Mouse (Mus musculus): ENCODE results near the gene 1700086D15Rik.

Gene 1700086D15Rik

GRCm38 (mm10) chr11:65159791-65160190 lies at the start of gene 1700086D15Rik:
Gene 1700086D15Rik, minus strand, starts transcription at chr11:65159891.
- no peak for DNase-seq (ENCODE audit: low read depth)

GRCm38 (mm10) chr11:65209441-65209840 lies 49.8 kb upstream of the 1700086D15Rik start:
- DNase-seq (ENCODE audit: low read depth) = no peak

GRCm38 (mm10) chr11:65205306-65205705 lies 45.6 kb upstream of the 1700086D15Rik start:
- DNase-seq (ENCODE audit: low read depth) = no peak

DNA sequence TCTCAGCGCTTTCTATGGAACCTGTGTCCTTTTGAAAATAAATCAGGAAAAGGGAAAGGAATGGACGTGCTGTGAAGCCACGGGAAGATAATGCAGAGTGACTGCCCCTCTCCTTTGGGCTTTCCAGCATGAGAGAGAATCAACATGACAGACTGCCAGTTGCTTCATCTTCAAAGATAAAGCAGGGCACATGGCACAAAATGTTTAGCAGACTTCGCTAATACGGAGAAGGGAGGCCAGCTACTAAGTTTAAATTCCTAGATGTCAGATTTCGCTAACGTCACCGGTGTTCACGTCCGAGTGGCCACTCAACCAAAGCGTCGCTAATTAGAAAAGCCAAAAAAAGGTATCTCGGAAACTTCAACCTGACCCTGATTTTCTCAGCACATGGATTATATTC lies 45.0 kb upstream of the 1700086D15Rik start:
- DNase-seq (ENCODE audit: low read depth) = no peak

DNA sequence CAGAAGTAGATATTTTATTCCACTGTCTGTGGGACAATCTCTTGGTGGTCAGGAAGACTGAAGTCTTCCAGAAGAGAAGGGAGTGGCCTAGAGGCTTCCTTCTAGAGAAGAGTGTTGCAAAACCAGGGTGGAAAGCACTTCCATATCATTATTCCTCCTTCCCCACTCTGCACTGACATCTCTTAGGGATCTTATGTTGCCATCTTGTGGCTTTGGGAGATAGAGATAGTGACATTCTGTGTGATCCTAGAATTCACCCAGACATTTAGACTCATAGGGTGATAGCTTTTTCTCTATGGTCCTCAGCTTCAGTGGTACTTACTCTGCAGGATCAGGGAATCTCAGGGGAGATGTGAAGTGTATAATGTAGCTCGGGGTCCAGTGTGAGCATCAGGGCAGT lies 43.3 kb upstream of the 1700086D15Rik start:
- no peak for DNase-seq (ENCODE audit: low read depth)

- no peak for DNase-seq (ENCODE audit: low read depth)
Observed at GRCm38 (mm10) chr11:65202236-65202635, 42.5 kb upstream of the 1700086D15Rik start.

DNA sequence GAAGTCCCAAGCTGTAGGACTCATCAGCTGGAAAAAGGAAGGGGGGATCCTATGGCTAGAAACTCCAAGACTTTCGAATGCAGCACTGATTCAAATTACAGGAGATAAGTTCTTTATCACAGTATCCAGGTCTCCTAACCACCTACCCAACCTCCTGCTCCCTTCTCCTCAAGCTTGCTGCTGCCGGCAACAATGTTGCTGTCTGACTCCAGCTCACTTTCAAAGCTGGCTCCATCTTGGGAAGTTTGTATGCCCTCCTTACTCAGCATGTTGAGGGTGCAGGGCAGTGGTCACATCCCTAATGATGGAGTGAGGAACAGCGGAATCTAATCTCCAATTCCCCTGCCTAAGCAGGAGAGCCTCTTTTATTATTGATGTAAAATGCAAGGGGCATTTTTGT lies 38.3 kb upstream of the 1700086D15Rik start:
- no peak for DNase-seq (ENCODE audit: low read depth)

- DNase-seq (ENCODE audit: low read depth) = peak; percentile 45
Observed at GRCm38 (mm10) chr11:65197280-65197679, 37.6 kb upstream of the 1700086D15Rik start.

GRCm38 (mm10) chr11:65186974-65187373 lies 27.3 kb upstream of the 1700086D15Rik start:
- DNase-seq (ENCODE audit: low read depth) = no peak

DNA sequence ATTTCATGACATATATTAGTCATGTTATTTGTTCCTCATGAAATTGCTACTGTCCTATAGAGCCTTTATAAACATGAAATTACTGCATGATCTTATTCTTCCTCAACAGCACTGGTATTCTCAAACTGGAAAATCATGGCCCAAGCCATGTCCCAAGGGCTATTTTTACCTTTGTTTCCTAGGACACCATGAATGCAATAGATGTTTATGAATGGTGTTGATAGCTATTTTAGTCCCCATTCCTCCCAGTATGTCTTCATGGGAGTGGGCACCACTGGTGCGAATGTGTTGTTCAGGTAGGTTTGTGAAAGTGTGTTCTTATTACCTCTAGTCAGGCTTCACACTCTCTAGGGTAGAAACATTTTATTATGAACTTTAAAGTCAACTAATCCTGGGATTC lies 25.4 kb upstream of the 1700086D15Rik start:
- no peak for DNase-seq (ENCODE audit: low read depth)

GRCm38 (mm10) chr11:65170121-65170750 lies 10.5 kb upstream of the 1700086D15Rik start:
- DNase-seq (ENCODE audit: low read depth) = no peak

- DNase-seq (ENCODE audit: low read depth) = no peak
Observed at GRCm38 (mm10) chr11:65162767-65163120, 3.1 kb upstream of the 1700086D15Rik start, which contains the start of gene Arhgap44. Gene Arhgap44, minus strand, starts transcription at chr11:65162961.

GRCm38 (mm10) chr11:65161881-65162766 lies 2.4 kb upstream of the 1700086D15Rik start:
- DNase-seq (ENCODE audit: low read depth) = no peak

- DNase-seq (ENCODE audit: low read depth) = no peak
Observed at GRCm38 (mm10) chr11:65160991-65161880, 1.5 kb upstream of the 1700086D15Rik start.

GRCm38 (mm10) chr11:65158658-65158990 lies 1.1 kb downstream of the 1700086D15Rik start:
- no peak for DNase-seq (ENCODE audit: low read depth)

DNA sequence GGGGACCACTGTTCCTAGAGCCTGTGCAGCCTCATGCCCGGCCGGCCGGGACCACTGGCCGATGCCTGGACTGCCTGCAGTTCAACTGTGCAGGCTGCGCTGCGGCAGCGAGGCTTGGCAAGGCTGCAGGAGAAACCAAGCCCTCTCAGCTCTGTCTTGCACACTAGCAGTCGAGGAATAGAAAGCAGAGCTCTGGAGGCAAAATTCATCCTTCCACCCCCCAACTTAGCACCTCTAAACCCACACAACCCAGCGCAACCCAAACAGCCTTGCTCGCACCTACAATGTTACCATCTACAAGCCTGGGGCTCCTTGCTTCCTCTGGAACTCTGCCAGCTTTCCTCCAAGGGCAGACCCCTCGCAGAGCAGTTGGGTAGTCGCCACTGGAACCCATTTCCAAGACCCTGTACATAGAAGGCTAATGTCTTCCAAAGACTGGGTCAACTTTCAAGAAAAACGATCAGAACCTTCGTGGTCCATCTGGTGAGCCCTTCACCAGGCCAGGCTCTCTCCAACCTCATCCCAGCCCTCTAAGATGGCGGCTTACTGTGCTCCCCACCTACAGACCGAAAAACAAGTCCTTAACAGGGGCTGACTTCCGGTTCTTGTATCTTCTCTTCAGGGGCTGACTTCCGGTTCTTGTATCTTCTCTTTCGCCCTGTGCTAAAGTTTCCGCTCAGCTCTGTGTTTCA lies 1.6 kb downstream of the 1700086D15Rik start:
- DNase-seq (ENCODE audit: low read depth) = no peak

DNA sequence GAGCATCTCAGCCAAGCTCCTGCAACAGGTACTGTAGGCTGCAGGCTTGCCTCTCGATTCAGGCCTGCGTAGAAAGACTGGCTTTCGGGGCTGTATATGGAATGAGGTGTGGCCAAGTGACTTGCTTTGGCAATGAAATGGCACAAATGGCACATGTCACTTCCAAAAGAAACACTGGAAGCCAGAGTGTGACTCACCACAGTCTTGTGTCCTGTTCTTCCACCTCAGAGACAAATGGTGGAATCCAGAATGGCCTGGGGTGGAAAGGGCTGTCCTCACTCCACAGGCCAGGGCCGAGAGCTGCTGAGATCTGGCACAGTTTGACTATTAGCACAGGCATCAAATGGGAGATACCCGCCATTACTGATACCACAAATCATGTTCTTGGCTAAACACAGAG lies 6.7 kb downstream of the 1700086D15Rik start:
- DNase-seq (ENCODE audit: low read depth) = no peak

- DNase-seq (ENCODE audit: low read depth) = no peak
Observed at GRCm38 (mm10) chr11:65148441-65148840, 11.2 kb downstream of the 1700086D15Rik start.

DNA sequence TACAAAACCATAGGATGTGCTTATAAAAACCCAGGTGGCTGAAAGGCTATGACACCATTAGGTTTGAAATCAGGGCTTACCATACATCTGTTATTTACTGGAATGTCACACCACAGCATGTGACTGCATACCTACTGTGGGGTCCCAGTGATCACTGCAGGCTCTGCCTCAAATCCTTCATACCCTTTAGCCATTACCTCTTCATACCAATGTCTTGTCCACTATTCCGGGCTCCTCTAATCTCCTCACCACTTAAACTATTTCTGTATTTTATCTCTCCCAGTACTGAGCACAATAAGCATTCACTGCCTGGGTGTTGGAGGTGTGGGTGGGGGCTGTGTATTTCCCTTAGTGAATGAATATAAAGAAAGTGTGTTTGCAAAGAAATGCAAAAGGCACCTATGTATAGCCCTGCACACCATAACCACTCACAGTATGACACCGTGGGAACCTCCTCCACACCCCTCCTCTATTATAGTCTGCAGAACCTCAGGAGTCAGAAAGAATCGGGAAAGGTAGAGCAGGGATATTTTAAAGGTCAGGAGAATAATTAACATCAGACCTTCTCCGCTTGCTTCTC lies 16.8 kb downstream of the 1700086D15Rik start:
- DNase-seq (ENCODE audit: low read depth) = no peak

GRCm38 (mm10) chr11:65139030-65139429 lies 20.7 kb downstream of the 1700086D15Rik start:
- no peak for DNase-seq (ENCODE audit: low read depth)

- no peak for DNase-seq (ENCODE audit: low read depth)
Observed at GRCm38 (mm10) chr11:65137145-65137652, 22.5 kb downstream of the 1700086D15Rik start.
